Mouse (Mus musculus) kidney, postnatal 0 days (tissue): Measurements from ENCODE around the gene Rps27rt. TPM values are rescaled to one million over a fixed set of nuclear protein-coding genes. Genes with fewer than 3 reads are reported as not detected.

Experiments
- ATAC-seq: fragments of 200-750 bp; cut with Nextera tagmentation; replicated peaks from 2 replicates; pipeline ENCODE4 v1.8.0; 2017; ENCODE audit warnings: low read depth, moderate number of reproducible peaks, moderate TSS enrichment, moderate library complexity; ENCODE audit not compliant: low FRiP score
- DNase-seq: peaks from one replicate; pipeline ENCODE4 v3.0.0-alpha.2; 2016; ENCODE audit warnings: low spot score
- H3K27ac ChIP-seq: fragments of 300-500 bp; sonication (generic); 2 replicates; pipeline ENCODE4 v1.5.1; 2014; ENCODE audit warnings: mild to moderate bottlenecking
- H3K27me3 ChIP-seq: fragments of 300-500 bp; sonication (generic); 2 replicates; pipeline ENCODE4 v1.6.1; 2014; ENCODE audit warnings: low read length, mixed read lengths; ENCODE audit not compliant: insufficient read depth
- H3K36me3 ChIP-seq: fragments of 300-500 bp; sonication (generic); 2 replicates; pipeline ENCODE4 v1.6.1; 2014; ENCODE audit warnings: low read length, mixed read lengths; ENCODE audit not compliant: insufficient read depth
- H3K4me1 ChIP-seq: fragments of 300-500 bp; sonication (generic); replicated peaks from 2 replicates; pipeline ENCODE4 v1.6.1; 2014; ENCODE audit warnings: antibody characterized with exemption, low read length, mixed read lengths; ENCODE audit not compliant: insufficient read depth
- H3K4me2 ChIP-seq: fragments of 300-500 bp; sonication (generic); 2 replicates; pipeline ENCODE4 v1.6.1; 2014; ENCODE audit warnings: mild to moderate bottlenecking, low read length, moderate library complexity, mixed read lengths
- H3K4me3 ChIP-seq: fragments of 300-500 bp; sonication (generic); replicated peaks from 2 replicates; pipeline ENCODE4 v1.5.1; 2014; ENCODE audit warnings: low read depth, low read length
- H3K9ac ChIP-seq: fragments of 300-500 bp; sonication (generic); 2 replicates; pipeline ENCODE4 v1.6.1; 2014; ENCODE audit warnings: low read depth, low read length
- H3K9me3 ChIP-seq: fragments of 300-500 bp; sonication (generic); replicated peaks from 2 replicates; pipeline ENCODE4 v1.6.1; 2016; ENCODE audit warnings: low read length, inconsistent platforms, mixed read lengths
- CTCF ChIP-seq: IDR thresholded peaks from 2 replicates; pipeline ENCODE4 v1.5.1; 2016; ENCODE audit warnings: antibody characterized with exemption, low read depth, mild to moderate bottlenecking, moderate library complexity
- WGBS: fragments of 180-500 bp; shearing (Covaris S2); extraction: QIAGEN DNeasy Blood & Tissue Kit; methylation state at CpG from one replicate; pipeline ENCODE4 v1.1.7; 2014; 5-methylcytosine and 5-hydroxymethylcytosine counted together
- polyA plus RNA-seq: library from polyadenylated mRNA; unstranded; fragments of >200 nt; fragmentation: Nextera tagmentation; extraction: Ambion mirVana; gene quantifications from 2 replicates; pipeline ENCODE4 v1.2.1, GENCODE M21; 2015

Rps27rt gene
- polyA plus RNA-seq, 1 experiment from 2014 or later, result 845 TPM

DNA sequence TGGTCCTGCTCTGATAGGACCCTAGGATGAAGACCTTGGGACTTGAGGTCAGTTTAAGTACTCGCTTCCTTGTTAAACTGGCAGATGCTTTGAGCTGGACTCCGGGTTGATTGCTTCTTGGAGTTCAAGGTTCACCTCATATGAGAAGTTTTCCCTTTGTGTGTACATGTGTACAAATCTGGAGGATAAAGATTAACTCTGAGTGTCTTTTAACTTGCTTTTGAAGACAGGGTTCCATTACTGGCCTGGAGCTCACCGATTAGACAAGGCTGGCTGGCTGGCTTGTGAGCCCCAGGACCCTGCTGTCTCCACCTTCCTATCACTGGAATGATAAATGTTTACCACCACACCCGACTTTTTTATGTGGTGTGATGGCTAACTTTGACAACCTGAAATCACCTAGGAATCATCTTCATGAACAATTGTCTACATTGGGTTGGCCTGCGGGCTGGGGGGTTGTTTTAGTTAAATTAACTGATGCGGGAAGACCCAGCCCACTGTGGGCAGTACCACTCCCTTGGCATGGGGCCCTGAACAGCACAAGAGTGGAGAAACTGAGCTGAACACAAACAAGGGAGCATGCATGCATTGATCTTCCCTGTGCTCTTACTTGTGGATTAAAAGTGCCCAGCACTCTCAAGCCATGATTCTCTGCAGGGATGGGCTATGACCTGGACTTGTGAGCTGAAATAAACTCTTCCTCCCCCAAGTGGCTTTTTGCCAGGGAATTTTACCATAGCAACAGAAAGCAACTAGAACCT, 16.7 kb upstream of the Rps27rt start:
- H3K27ac ChIP-seq, result no peak overlapping the region
- DNase-seq, result peak; percentile 30
- TF ChIP-seq CTCF, result no peak
- H3K4me2 ChIP-seq, result no peak overlapping the region
- H3K4me3 ChIP-seq, result no peak overlapping the region
- H3K27me3 ChIP-seq, result no peaks in the 10 kb centered on the region
- no peak overlapping the region for H3K9ac ChIP-seq
- H3K4me1 ChIP-seq, result no peaks in the 10 kb centered on the region
- H3K36me3 ChIP-seq, result no peaks in the 10 kb centered on the region
- WGBS, result 77% methylated on average over 6 of the region's 6 CpGs
- ATAC-seq, result peak; percentile 69
- no peaks in the 10 kb centered on the region for H3K9me3 ChIP-seq

DNA sequence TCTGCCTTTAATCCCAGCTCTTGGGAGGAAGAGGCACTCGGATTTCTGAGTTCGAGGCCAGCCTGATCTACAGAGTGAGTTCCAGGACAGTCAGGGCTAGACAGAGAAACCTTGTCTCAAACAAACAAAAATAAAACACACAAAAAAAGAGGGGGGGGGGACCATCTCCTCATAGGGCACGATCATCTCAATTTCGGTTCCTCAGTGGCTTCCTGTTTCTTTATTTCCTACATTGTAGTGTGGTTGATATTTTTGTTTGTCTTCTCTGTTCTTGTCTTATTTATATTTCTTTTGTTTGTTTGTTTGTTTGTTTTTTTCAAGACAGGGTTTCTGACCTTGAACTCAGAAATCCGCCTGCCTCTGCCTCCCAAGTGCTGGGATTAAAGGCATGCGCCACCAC, 13.9 kb upstream of the Rps27rt start:
- H3K36me3 ChIP-seq, result no peaks in the 10 kb centered on the region
- no peak for DNase-seq
- H3K27me3 ChIP-seq, result no peaks in the 10 kb centered on the region
- no peak overlapping the region for H3K27ac ChIP-seq
- no peak overlapping the region for H3K9ac ChIP-seq
- H3K4me2 ChIP-seq, result no peak overlapping the region
- no peak for ATAC-seq
- WGBS, result 97% methylated on average over 6 of the region's 6 CpGs
- no peak overlapping the region for H3K4me3 ChIP-seq
- TF ChIP-seq CTCF, result no peak
- no peaks in the 10 kb centered on the region for H3K4me1 ChIP-seq
- H3K9me3 ChIP-seq, result no peaks in the 10 kb centered on the region

GRCm38 (mm10) chr9:114995716-114996115, 13.2 kb upstream of the Rps27rt start:
- no peak for TF ChIP-seq CTCF
- Histone ChIP-seq H3K4me2 (no peak overlapping the region), H3K9ac (no peak overlapping the region), H3K4me3 (no peak overlapping the region), H3K36me3 (no peaks in the 10 kb centered on the region), H3K27me3 (no peaks in the 10 kb centered on the region), H3K9me3 (no peaks in the 10 kb centered on the region), H3K27ac (no peak overlapping the region), H3K4me1 (no peaks in the 10 kb centered on the region)
- 93% methylated on average over 4 of the region's 4 CpGs for WGBS
- DNase-seq, result no peak
- no peak for ATAC-seq

GRCm38 (mm10) chr9:114995250-114995649, 12.7 kb upstream of the Rps27rt start:
- no peak for DNase-seq
- no peak overlapping the region for H3K4me2 ChIP-seq
- H3K27me3 ChIP-seq, result no peaks in the 10 kb centered on the region
- H3K4me1 ChIP-seq, result no peaks in the 10 kb centered on the region
- no peaks in the 10 kb centered on the region for H3K9me3 ChIP-seq
- H3K9ac ChIP-seq, result no peak overlapping the region
- TF ChIP-seq CTCF, result no peak
- H3K4me3 ChIP-seq, result no peak overlapping the region
- no peaks in the 10 kb centered on the region for H3K36me3 ChIP-seq
- H3K27ac ChIP-seq, result no peak overlapping the region
- WGBS, result 76% methylated on average over 4 of the region's 4 CpGs
- ATAC-seq, result no peak

GRCm38 (mm10) chr9:114992528-114992927, 10.0 kb upstream of the Rps27rt start:
- Histone ChIP-seq H3K4me1 (no peaks in the 10 kb centered on the region), H3K9me3 (no peaks in the 10 kb centered on the region), H3K27me3 (no peaks in the 10 kb centered on the region), H3K4me3 (no peak overlapping the region), H3K27ac (no peak overlapping the region), H3K36me3 (no peaks in the 10 kb centered on the region), H3K4me2 (no peak overlapping the region), H3K9ac (no peak overlapping the region)
- no peak for ATAC-seq
- 88% methylated on average over 2 of the region's 2 CpGs for WGBS
- no peak for DNase-seq
- no peak for TF ChIP-seq CTCF

- Histone ChIP-seq H3K36me3 (no peaks in the 10 kb centered on the region), H3K4me3 (no peak overlapping the region), H3K4me2 (no peak overlapping the region), H3K4me1 (no peaks in the 10 kb centered on the region), H3K27me3 (no peaks in the 10 kb centered on the region), H3K9me3 (no peaks in the 10 kb centered on the region), H3K9ac (no peak overlapping the region), H3K27ac (no peak overlapping the region)
- ATAC-seq (0 out of 2 replicates have a peak, but pooled peaks have one; percentile 26), DNase-seq (no peak)
- 82% methylated on average over 10 of the region's 10 CpGs for WGBS
- no peak for TF ChIP-seq CTCF
These were observed 7.9 kb upstream of the Rps27rt start for GRCm38 (mm10) chr9:114990421-114990820.
